8 mouse cellular contexts compared by ENCODE assay signal in the genomic region with DNA sequence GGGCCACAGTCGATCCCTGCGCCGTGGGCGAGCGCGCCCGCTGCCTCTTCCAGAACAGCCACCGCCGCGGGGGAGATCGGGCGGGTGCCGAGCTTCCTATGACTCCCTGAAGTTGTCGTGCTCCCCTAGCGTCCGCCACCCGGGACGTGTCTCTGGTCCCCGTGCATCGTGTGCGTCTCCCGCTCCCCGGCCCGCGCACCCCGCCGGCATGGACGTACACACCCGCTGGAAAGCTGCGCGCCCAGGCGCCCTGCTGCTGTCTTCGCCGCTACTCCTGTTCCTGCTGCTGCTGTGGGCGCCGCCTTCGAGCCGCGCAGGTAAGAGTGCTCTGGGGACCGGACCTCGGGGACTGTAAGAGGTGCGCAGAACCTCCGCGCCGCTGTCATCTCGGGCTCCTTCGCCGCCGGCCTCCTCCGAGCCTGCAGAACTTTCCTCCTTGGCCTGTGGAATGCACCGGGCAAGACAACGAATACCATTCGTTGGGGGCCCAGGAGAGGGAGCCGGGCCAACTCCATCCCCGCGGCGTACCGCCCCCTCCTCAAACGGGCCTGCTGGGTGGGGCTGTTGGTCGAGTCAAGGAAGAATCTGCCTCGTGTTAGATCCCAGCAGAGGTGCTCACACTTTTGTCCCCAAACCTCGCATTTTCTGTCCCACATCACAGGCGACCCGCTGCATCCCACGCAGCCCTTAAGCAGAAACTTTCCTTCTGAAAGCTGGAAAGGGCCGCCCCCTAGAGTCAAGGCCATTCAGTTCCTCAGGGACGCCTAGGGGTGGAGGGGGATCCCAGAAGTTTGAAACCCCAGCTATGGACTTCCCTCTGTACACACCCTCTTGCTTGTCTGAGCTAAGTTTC. TPM values are rescaled to one million over a fixed set of nuclear protein-coding genes. Genes with fewer than 3 reads are reported as not detected.
DNase-seq lines count a peak whose midpoint lies in the region; ATAC-seq lines count a peak whose summit lies in the region.

No protein-coding gene starts in this region.

- peak overlapping the region; percentile 91 for H3K27ac ChIP-seq in intestine, embryonic 15.5 days
- no peak overlapping the region for H3K27ac ChIP-seq in liver, embryonic 16.5 days (ENCODE audit: low read length)
- peak overlapping the region; percentile 48; the same call in 1 of the 2 replicates for H3K27ac ChIP-seq in neural tube, embryonic 14.5 days (ENCODE audit: low read depth, low read length)

- DNase-seq in cerebellum, postnatal 10 days: peak; percentile 47 to 60
- no peak for DNase-seq in cerebellum, postnatal 4 days (ENCODE audit: low spot score in 2 of 2)
- DNase-seq in adrenal gland, postnatal 36 days: peak; percentile 42 to 55

- H3K4me2 ChIP-seq in intestine, embryonic 15.5 days (replicated peaks): peak overlapping the region; percentile 87
- H3K4me2 ChIP-seq in liver, embryonic 16.5 days (ENCODE audit: low read depth, low read length): peak overlapping the region; percentile 65
- H3K4me2 ChIP-seq in neural tube, embryonic 14.5 days (ENCODE audit: low read depth, low read length): peak overlapping the region; percentile 98

- H3K27me3 ChIP-seq in intestine, embryonic 15.5 days (replicated peaks): peaks cover 10% of the 10 kb centered on the region; the same call in 1 of the 2 replicates
- H3K27me3 ChIP-seq in liver, embryonic 16.5 days (ENCODE audit: control insufficient read depth, insufficient read depth, low read depth, low read length): peaks cover 49% of the 10 kb centered on the region
- H3K27me3 ChIP-seq in neural tube, embryonic 14.5 days (ENCODE audit: control insufficient read depth, insufficient read depth, low read length): peaks cover 19% of the 10 kb centered on the region

- H3K4me1 ChIP-seq in intestine, embryonic 15.5 days (replicated peaks): peaks cover 38% of the 10 kb centered on the region
- H3K4me1 ChIP-seq in liver, embryonic 16.5 days (ENCODE audit: control insufficient read depth, low read depth, low read length): no peaks in the 10 kb centered on the region; the same call in 1 of the 2 replicates
- peaks cover 15% of the 10 kb centered on the region; the same call in 1 of the 2 replicates for H3K4me1 ChIP-seq in neural tube, embryonic 14.5 days (ENCODE audit: control insufficient read depth, insufficient read depth, low read length)

- H3K4me3 ChIP-seq in intestine, embryonic 15.5 days (replicated peaks): peak overlapping the region; percentile 77
- peak overlapping the region; percentile 56 for H3K4me3 ChIP-seq in liver, embryonic 16.5 days (ENCODE audit: low read depth, low read length)
- peak overlapping the region; percentile 52 for H3K4me3 ChIP-seq in neural tube, embryonic 14.5 days (ENCODE audit: low read depth, low read length)

- under 1% methylated on average over 67 of the region's 67 CpGs for WGBS in intestine, embryonic 15.5 days
- 1% methylated on average over 67 of the region's 67 CpGs for WGBS in liver, embryonic 16.5 days (ENCODE audit: insufficient replicate concordance)
- under 1% methylated on average over 47 of the region's 67 CpGs for WGBS in neural tube, embryonic 14.5 days

- peak overlapping the region; percentile 90 for H3K9ac ChIP-seq in intestine, embryonic 15.5 days
- peak overlapping the region; percentile 31; the same call in 1 of the 2 replicates for H3K9ac ChIP-seq in liver, embryonic 16.5 days (ENCODE audit: low read depth, low read length)
- peak overlapping the region; percentile 48 for H3K9ac ChIP-seq in neural tube, embryonic 14.5 days (replicated peaks; ENCODE audit: low read depth, low read length)

- no peaks in the 10 kb centered on the region for H3K36me3 ChIP-seq in intestine, embryonic 15.5 days
- no peaks in the 10 kb centered on the region for H3K36me3 ChIP-seq in liver, embryonic 16.5 days (ENCODE audit: control insufficient read depth, insufficient read depth)
- H3K36me3 ChIP-seq in neural tube, embryonic 14.5 days (ENCODE audit: control insufficient read depth, insufficient read depth, low read length): no peaks in the 10 kb centered on the region

- H3K9me3 ChIP-seq in intestine, embryonic 15.5 days: no peaks in the 10 kb centered on the region
- H3K9me3 ChIP-seq in liver, embryonic 16.5 days (replicated peaks; ENCODE audit: control insufficient read depth, low read length): no peaks in the 10 kb centered on the region
- no peaks in the 10 kb centered on the region for H3K9me3 ChIP-seq in neural tube, embryonic 14.5 days (ENCODE audit: control insufficient read depth, low read length)

- 0 out of 2 replicates have a peak, but pooled peaks have one; percentile 17 for ATAC-seq in granulocyte monocyte progenitor cell, adult 5-6 weeks (replicated peaks; ENCODE audit: poor library complexity, severe bottlenecking)
- peak; percentile 20 for ATAC-seq in intestine, embryonic 15.5 days
- ATAC-seq in liver, embryonic 16.5 days (ENCODE audit: low read depth): no peak
- ATAC-seq in neural tube, embryonic 14.5 days (ENCODE audit: low read depth): peak; percentile 29; the same call in 1 of the 2 replicates
- no peak for ATAC-seq in megakaryocyte-erythroid progenitor cell, adult 5-6 weeks (replicated peaks; ENCODE audit: low FRiP score, low TSS enrichment, poor library complexity, severe bottlenecking)

RNA-seq across cellular contexts. Expression of a gene that starts 0.6 kb away (rescaled TPM):
- 10 to 100 TPM; 51.4 to 64.3 TPM for total RNA-seq in adrenal gland, postnatal 36 days (2021)
- total RNA-seq in granulocyte monocyte progenitor cell, adult 5-6 weeks (2014; fragmentation: Nextera tagmentation): not detected in 2 replicates
- total RNA-seq in granulocyte monocyte progenitor cell, adult 5-6 weeks (2017): not detected in 2 replicates
- polyA plus RNA-seq in intestine, embryonic 15.5 days (2015; fragmentation: Nextera tagmentation; extraction: Ambion mirVana): 96.3 and 97.9 TPM in 2 replicates
- 11.1 and 12.5 TPM in 2 replicates for polyA plus RNA-seq in liver, embryonic 16.5 days (2015; fragmentation: Nextera tagmentation; extraction: Ambion mirVana)
- 3.6 and 22.7 TPM in 2 replicates for polyA plus RNA-seq in neural tube, embryonic 14.5 days (2014; fragmentation: Nextera tagmentation; extraction: Ambion mirVana)
- total RNA-seq in megakaryocyte-erythroid progenitor cell, adult 5-6 weeks (2014; fragmentation: Nextera tagmentation): 22.0 and 24.7 TPM in 2 replicates
- 6.2 and 9.2 TPM in 2 replicates for total RNA-seq in megakaryocyte-erythroid progenitor cell, adult 5-6 weeks (2017)

Comparison
In these comparisons a context has a peak if more than half of its experiments do, and no peak if none do; other contexts are left out.
1. DNase-seq: peak in cerebellum, postnatal 10 days (2 of 2) and adrenal gland, postnatal 36 days (2 of 2); none in cerebellum, postnatal 4 days (0 of 2).
2. ATAC-seq: peak in granulocyte monocyte progenitor cell, adult 5-6 weeks (single experiment), intestine, embryonic 15.5 days (single experiment) and neural tube, embryonic 14.5 days (single experiment); none in liver, embryonic 16.5 days (single experiment) and megakaryocyte-erythroid progenitor cell, adult 5-6 weeks (single experiment).
3. H3K9ac ChIP-seq: peak in every context shown above with its lines; median percentile 90 in intestine, embryonic 15.5 days; 48 in neural tube, embryonic 14.5 days; 31 in liver, embryonic 16.5 days.
4. RNA of a gene that starts 0.6 kb away (total RNA-seq): 51.4 to 64.3 TPM in adrenal gland, postnatal 36 days and 6.2 to 24.7 TPM in megakaryocyte-erythroid progenitor cell, adult 5-6 weeks; not detected in granulocyte monocyte progenitor cell, adult 5-6 weeks; every median in the first group is over 4 times any median in the second.
5. Peak in every context shown above with its lines, with median percentiles within 50 percentile points of each other: H3K4me2 ChIP-seq and H3K4me3 ChIP-seq.